Mouse (Mus musculus): ENCODE data around the gene Emc7. TPM values are rescaled to one million over a fixed set of nuclear protein-coding genes. Genes with fewer than 3 reads are reported as not detected.

The Emc7 gene
- total RNA-seq (2023): 10 to 100 TPM; 13.8 to 15.0 TPM

GRCm38 (mm10) chr2:112454862-112455564 is at the start of gene Emc7:
Gene Emc7 (plus strand): TSS chr2:112454997.

GRCm38 (mm10) chr2:112480669-112481068 is 25.9 kb downstream of the Emc7 start, which contains the start of gene Chrm5:
Gene Chrm5 (minus strand): TSS chr2:112480769.

GRCm38 (mm10) chr2:112492856-112493538 is 38.2 kb downstream of the Emc7 start, which contains the start of gene Aven:
Gene Aven (plus strand): TSS chr2:112492964.

Other genes with a start within 250 kb of the Emc7 start
- gene Lpcat4, start 215.5 kb upstream of the Emc7 start, total RNA-seq (2023): 10 to 100 TPM; 79.3 to 79.9 TPM
- gene Nutm1, start 195.7 kb upstream of the Emc7 start, total RNA-seq (2023): not detected
- 10 to 100 TPM; 48.3 to 50.6 TPM for gene Nop10, start 193.1 kb upstream of the Emc7 start, total RNA-seq (2023)
- gene Slc12a6, start 189.2 kb upstream of the Emc7 start, total RNA-seq (2023): 100 to 1,000 TPM; 233 to 238 TPM
- gene Gm21985, start 188.7 kb upstream of the Emc7 start, total RNA-seq (2023): not detected
- gene Emc4, start 87.0 kb upstream of the Emc7 start, total RNA-seq (2023): 10 to 100 TPM; 24.0 to 27.2 TPM
- 10 to 100 TPM in 1 of 2 experiments, 1 to 10 TPM in 1; 9.8 to 10.3 TPM for gene Katnbl1, start 75.8 kb upstream of the Emc7 start, total RNA-seq (2023)
- not detected for gene Chrm5, start 25.8 kb downstream of the Emc7 start, total RNA-seq (2023)
- 10 to 100 TPM; 11.8 to 15.9 TPM for gene Aven, start 38.0 kb downstream of the Emc7 start, total RNA-seq (2023)

Measured in monocyte, adult 59 days (primary cell).